Mouse (Mus musculus): Measurements from ENCODE around the gene Prune2.
A peak's percentile ranks its signal among the peaks of the same experiment; 100 is the strongest.

Gene Prune2

DNA sequence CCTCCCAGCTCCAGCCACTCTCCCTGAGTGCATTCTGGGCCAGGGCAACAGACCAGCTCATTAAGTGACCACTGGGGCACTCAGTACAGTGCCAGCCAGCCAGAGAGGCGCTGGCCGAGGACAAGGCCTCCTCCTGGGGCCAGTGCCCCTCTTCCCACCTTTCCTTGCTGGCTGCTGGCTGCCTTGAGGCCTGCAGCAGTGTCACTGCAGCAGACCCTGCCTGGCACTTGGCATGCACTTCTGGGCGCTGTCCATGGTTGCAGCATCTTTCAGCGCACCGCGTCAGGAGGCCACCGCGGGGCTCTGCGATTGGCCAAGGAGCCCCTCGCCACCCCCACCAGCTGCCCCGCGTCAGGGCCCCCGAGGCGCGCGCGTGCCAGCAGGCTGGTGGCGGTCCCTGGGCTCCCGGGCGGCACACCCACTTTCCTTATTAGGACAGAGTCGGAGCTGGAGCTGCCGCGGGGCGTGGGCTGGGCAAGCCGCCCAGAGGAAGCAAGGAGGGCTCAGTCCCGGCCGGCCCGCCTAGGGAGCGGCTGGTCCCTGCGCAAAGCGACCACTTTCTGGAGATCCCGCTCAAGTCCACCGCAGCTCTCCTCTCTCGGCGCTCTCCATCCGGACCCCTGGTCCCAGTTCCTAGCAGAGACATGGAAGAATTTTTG, at the start of gene Prune2:
Prune2 (plus strand) TSS at position 506 of the 659 bp plus-strand sequence.
- DNase-seq (ENCODE audit: low spot score in 2 of 2) = peak; percentile 35 to 64

DNA sequence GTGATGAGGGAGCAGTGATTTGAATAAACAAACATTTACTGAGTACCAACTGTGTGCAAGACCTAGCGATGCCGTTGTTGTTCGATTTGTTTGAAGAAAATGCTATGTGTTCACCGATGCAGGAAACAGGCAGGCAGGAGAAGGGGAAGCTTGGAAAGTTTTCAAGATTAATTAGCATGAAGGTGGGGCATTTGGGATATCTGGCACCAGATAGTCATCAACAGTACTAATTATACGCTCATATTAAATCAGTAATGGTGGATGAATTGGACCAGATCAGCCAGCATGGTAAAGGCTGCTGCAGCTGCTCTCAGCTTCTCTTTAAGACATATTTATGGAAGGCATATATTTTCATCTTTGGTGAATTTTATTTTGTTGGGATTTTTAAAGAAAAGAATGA, 44.4 kb upstream of the Prune2 start:
- no peak for DNase-seq (ENCODE audit: low spot score in 2 of 2)

GRCm38 (mm10) chr19:16924516-16924915, 31.4 kb upstream of the Prune2 start:
- no peak for DNase-seq (ENCODE audit: low spot score in 2 of 2)

- no peak for DNase-seq (ENCODE audit: low spot score in 2 of 2)
These were observed 21.3 kb upstream of the Prune2 start for GRCm38 (mm10) chr19:16934664-16935063.

GRCm38 (mm10) chr19:16948794-16949313, 7.1 kb upstream of the Prune2 start:
- no peak for DNase-seq (ENCODE audit: low spot score in 2 of 2)

DNA sequence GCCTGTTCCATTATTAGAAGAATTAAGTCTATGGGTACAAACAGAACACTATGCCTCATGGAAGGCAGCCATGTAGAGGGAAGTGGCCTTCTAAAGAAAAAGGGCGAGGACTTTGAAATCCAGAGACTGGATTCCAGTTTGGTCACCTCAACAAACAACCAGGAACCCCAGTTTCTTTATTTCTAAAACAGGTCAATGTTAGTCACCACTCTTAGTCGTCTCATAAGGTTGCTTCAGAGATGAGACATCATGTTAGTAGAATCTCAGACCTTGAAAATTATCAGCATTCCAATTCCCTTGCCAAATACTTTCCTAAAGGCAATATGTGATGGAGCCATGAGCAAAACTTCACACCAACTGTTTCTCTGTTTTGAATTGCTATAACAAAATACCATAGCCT, 6.6 kb upstream of the Prune2 start:
- no peak for DNase-seq (ENCODE audit: low spot score in 2 of 2)

- DNase-seq (ENCODE audit: low spot score in 2 of 2) = no peak
These were observed 5.9 kb upstream of the Prune2 start for GRCm38 (mm10) chr19:16950051-16950450.

DNA sequence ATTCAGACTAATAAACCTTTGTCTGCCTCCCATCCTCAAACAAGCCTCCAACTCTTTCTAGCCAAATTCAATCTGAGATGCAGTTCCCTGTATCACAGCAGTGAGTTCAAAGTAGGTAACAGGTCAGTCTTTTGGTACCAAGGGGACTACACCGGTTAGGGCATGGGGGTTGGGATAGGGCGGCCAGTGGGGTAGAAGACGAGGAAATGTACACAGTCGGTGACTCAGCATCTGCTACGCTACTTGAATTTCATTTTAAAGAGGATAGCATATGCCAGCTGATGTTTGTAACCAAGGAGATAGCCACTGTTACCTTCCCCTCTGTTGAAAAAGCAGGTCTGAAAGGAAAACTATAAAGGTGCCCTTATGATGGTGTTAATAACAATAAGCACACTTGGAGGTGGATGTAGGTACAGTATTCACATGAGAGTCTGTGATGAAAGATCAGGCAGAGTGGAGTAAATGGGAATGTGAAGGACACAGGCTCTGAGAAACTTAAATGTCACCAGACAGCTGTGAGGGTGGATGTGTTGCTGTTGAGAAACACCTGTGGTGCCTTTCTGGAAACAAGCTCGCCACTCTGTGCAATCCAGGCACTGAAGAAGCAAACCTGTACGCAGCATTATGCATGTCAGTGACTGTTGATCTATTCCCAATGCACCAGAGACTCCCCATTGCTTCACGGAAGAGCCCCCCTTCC, 5.1 kb upstream of the Prune2 start:
- DNase-seq (ENCODE audit: low spot score in 2 of 2) = no peak

DNA sequence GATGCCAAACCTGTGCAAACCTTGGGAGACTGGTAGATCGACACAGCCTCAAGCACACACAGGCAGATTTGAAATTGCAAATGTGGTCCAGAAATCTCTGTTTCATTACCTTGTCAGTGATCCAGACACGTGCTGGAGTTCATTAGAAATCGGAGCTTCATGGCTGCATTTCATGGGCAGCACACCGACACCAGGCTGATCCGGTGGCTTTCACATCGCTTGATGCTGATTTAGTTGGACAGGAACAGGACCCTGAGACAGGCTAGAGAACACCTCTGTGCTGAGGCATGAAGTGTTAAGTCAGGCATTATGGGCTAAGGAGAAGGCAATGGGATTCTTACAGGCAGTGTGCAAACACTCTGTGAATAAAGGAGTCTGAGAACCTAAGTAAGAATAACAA, 1.2 kb upstream of the Prune2 start:
- DNase-seq (ENCODE audit: low spot score in 2 of 2) = peak in 1 of 2 experiments; percentile 21

GRCm38 (mm10) chr19:16955231-16955612, 696 bp upstream of the Prune2 start:
- DNase-seq (ENCODE audit: low spot score in 2 of 2) = no peak

- DNase-seq (ENCODE audit: low spot score in 2 of 2) = no peak
These were observed 401 bp downstream of the Prune2 start for GRCm38 (mm10) chr19:16956319-16956718.

DNA sequence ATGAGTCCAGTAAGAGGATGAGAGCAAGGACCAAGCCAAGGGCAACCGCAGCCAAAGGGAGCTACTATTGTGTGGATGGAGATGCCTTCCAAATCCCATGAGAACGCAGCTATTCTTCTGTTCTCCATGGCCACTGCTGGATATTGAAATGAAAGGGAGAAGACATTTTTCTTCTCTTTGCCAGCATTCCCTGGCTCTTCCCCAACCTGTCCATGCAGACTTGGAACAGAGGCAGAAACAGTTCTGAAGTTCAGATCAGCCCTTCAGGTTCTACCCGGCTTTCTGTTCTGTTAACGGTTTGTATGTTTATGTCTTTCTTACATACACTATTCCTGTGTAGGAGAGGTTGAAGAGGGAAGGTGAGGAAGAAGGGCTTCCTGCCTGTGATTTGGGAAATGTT, 3.1 kb downstream of the Prune2 start:
- DNase-seq (ENCODE audit: low spot score in 2 of 2) = no peak

DNA sequence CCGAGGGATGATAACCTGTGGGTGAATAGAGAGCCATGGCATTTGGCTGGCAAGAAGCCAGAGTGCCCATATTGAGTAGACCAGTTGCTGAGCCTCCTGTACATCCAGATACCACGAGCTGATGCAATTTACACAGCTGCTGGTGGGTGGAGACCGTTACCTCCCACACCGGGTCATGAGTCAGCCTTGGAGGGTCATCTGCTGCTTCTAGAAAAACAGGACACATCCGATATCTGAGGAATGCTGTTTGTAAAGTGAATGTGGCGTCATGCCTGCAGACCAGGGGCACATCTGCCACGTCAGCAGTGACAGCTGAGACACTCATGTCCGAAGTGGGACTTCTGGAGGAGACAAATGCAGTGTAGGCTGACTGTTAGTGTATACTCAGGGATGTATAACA, 3.6 kb downstream of the Prune2 start:
- no peak for DNase-seq (ENCODE audit: low spot score in 2 of 2)

DNA sequence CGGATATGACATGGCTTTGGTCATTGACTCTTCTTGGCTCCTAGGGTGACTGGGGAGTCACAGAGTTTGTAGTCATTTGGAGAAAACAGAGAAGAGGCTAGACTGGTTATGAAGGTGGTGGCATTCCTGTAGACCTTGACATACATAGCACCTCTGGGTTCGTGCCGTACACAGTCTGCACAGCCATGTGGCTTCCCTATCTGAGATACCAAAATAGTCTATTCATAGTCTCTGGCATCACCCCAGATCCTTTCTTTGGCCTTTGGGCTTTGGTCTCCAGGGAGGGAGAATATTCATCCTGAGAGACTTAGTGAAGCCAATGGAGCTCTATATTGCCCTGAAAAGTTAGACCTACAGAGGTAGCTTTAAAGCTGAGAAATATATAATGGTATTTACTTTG, 5.1 kb downstream of the Prune2 start:
- no peak for DNase-seq (ENCODE audit: low spot score in 2 of 2)

DNA sequence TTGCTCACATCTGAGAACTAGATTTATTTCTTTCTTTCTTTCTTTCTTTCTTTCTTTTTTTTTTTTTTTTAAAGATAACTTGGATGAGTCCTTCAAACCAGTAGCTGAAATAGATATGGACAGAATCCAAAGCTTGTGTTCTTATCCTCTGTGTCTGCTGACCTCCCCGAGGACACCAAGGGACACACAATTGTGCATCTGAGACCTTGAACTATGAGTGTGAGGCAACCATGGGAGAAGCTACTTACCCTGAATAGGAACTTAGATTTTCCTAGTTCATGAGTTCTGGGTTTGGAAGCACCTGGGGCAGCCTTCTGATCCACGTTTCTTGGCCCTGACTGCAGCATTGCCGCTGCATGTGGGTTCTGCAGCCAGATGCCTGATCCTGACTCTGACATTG, 7.3 kb downstream of the Prune2 start:
- DNase-seq (ENCODE audit: low spot score in 2 of 2) = no peak

GRCm38 (mm10) chr19:16968768-16969167, 12.8 kb downstream of the Prune2 start:
- no peak for DNase-seq (ENCODE audit: low spot score in 2 of 2)

GRCm38 (mm10) chr19:16970612-16971011, 14.7 kb downstream of the Prune2 start:
- no peak for DNase-seq (ENCODE audit: low spot score in 2 of 2)

DNA sequence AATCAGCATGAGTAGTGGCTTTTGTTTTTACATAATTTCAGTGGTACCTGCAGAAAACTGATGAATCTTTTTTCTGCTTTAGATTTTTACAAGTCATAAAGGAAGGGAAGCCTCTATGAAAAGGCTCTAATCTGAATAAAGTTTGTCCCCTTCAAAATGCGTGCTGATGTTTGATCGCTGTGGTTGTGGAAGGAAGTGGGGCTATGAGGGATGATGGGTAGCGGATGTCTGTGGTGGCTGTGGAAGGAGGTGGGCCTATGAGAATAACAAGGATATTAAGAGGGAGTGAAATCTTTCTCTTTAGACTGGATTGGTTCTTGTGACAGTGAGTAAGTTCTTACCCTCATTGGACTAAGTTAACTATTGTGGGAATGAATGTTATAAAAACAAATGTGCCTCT, 23.0 kb downstream of the Prune2 start:
- no peak for DNase-seq (ENCODE audit: low spot score in 2 of 2)

- no peak for DNase-seq (ENCODE audit: low spot score in 2 of 2)
These were observed 25.8 kb downstream of the Prune2 start for GRCm38 (mm10) chr19:16981743-16982142.

DNA sequence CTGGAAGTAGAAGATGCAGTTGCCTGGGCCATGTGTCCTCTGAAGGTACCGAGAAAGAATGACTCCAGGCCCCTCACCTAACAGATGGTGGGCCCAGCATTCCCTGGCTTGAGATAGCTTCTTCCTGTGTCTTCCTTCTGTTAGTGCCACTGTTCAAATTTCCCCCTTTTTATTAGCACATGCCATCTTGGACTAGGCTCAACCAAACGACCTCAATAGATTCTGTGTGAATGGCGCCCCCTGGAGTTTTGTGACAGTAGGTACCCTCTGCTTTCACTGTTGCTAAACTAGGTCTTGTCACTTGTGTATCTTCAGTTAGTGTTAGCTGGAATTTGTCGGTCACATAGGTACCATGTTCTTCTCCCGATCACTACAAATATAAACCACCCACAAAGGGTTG, 29.0 kb downstream of the Prune2 start:
- peak; percentile 30 to 67 for DNase-seq (ENCODE audit: low spot score in 2 of 2)

DNA sequence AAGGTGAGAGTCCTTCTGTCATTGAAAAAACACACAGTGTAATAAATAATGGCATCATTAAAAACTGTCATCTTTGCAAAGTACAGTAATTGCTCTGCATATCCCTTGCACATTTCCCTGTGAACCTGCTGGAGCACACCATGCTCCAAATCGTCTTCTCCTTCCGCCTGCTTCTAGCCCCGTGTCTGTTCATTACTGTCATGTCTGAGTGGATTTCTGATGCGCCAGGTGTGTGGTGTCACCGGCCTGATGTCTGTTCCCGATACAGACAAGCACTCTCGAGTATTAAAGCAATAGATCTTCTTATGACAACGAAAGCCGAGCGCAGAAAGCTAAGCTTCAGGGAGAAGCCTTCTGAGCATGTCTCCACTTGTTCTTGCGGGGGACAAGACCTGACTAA, 32.1 kb downstream of the Prune2 start:
- no peak for DNase-seq (ENCODE audit: low spot score in 2 of 2)

GRCm38 (mm10) chr19:16992151-16992550, 36.2 kb downstream of the Prune2 start:
- no peak for DNase-seq (ENCODE audit: low spot score in 2 of 2)

GRCm38 (mm10) chr19:16994260-16994659, 38.3 kb downstream of the Prune2 start:
- DNase-seq (ENCODE audit: low spot score in 2 of 2) = no peak

Measured in cerebellum, postnatal 4 days (tissue).